Mouse (Mus musculus) cerebellum, postnatal 10 days (tissue): Measurements from ENCODE around the gene Atg13.

Experiments
- DNase-seq, 2 experiments: peaks; one replicate each; pipeline ENCODE4 v3.0.0; 2021; ENCODE audit warnings: mixed read lengths in 2 of 2

The Atg13 gene

GRCm38 (mm10) chr2:91645811-91646210 is 64.6 kb downstream of the Atg13 start:
- DNase-seq: no peak

- no peak for DNase-seq
These were observed 65.0 kb downstream of the Atg13 start for GRCm38 (mm10) chr2:91645354-91645753.

- no peak for DNase-seq
These were observed 66.4 kb downstream of the Atg13 start for GRCm38 (mm10) chr2:91644021-91644420.

- DNase-seq: no peak
These were observed 67.5 kb downstream of the Atg13 start for GRCm38 (mm10) chr2:91642825-91643415.

- DNase-seq: no peak
These were observed 71.4 kb downstream of the Atg13 start for GRCm38 (mm10) chr2:91638931-91639330.

- DNase-seq: no peak
These were observed 73.5 kb downstream of the Atg13 start for GRCm38 (mm10) chr2:91636727-91637338.

- DNase-seq: no peak
These were observed 74.1 kb downstream of the Atg13 start, which contains the start of gene F2 for GRCm38 (mm10) chr2:91636229-91636628. TSS of gene F2 (minus strand) at chr2:91636414.

- DNase-seq: no peak
These were observed 74.9 kb downstream of the Atg13 start for GRCm38 (mm10) chr2:91635486-91635885.

- DNase-seq: peak; percentile 78
These were observed 75.5 kb downstream of the Atg13 start for GRCm38 (mm10) chr2:91634841-91635240.

GRCm38 (mm10) chr2:91633334-91633977 is 76.9 kb downstream of the Atg13 start:
- DNase-seq: no peak

GRCm38 (mm10) chr2:91632316-91632715 is 78.1 kb downstream of the Atg13 start:
- no peak for DNase-seq

- DNase-seq: no peak
These were observed 78.5 kb downstream of the Atg13 start for GRCm38 (mm10) chr2:91631826-91632225.

GRCm38 (mm10) chr2:91630384-91630783 is 80.0 kb downstream of the Atg13 start:
- DNase-seq: no peak

- no peak for DNase-seq
These were observed 80.7 kb downstream of the Atg13 start for GRCm38 (mm10) chr2:91629682-91630081.

- no peak for DNase-seq
These were observed 82.2 kb downstream of the Atg13 start for GRCm38 (mm10) chr2:91628171-91628570.

GRCm38 (mm10) chr2:91627486-91627885 is 82.9 kb downstream of the Atg13 start:
- no peak for DNase-seq
